Comparison of ENCODE assay signal across 16 mouse cellular contexts in genomic region chr2:173106409-173106808, GRCm38 (mm10). TPM values are rescaled to one million over a fixed set of nuclear protein-coding genes. Genes with fewer than 3 reads are reported as not detected.
"Had no signal": no experiment of that assay in that cellular context is flagged by ENCODE, and none has a peak within 500 bp of the region (broad histone marks: within the 10 kb centered on the region; RNA-seq: fewer than 3 reads in every experiment).

No protein-coding gene starts in this region.

- H3K9me3 ChIP-seq: liver, embryonic 13.5 days; midbrain, embryonic 12.5 days; neural tube, embryonic 13.5 days had no signal

- H3K36me3 ChIP-seq: liver, embryonic 13.5 days; midbrain, embryonic 12.5 days; neural tube, embryonic 13.5 days had no signal

- H3K4me1 ChIP-seq: midbrain, embryonic 12.5 days; neural tube, embryonic 13.5 days had no signal

- DNase-seq: layer of hippocampus, postnatal 36 days; liver, embryonic 13.5 days; lung, adult 2 months; lung, postnatal 14 days; lung, postnatal 4 days; thymus, adult 2 months; thymus, postnatal 14 days; thymus, postnatal 4 days had no signal

- H3K4me2 ChIP-seq: liver, embryonic 13.5 days; midbrain, embryonic 12.5 days; neural tube, embryonic 13.5 days had no signal

- H3K27ac ChIP-seq: left cerebral cortex, adult 2 months; liver, embryonic 13.5 days; midbrain, embryonic 12.5 days; neural tube, embryonic 13.5 days had no signal

- ATAC-seq: midbrain, embryonic 16.5 days had no signal

- H3K4me3 ChIP-seq: left cerebral cortex, adult 2 months; liver, embryonic 13.5 days; midbrain, embryonic 12.5 days; myocyte; neural tube, embryonic 13.5 days had no signal

- H3K9ac ChIP-seq: liver, embryonic 13.5 days; midbrain, embryonic 12.5 days; neural tube, embryonic 13.5 days had no signal

RNA-seq across cellular contexts. Expression of gene Ctcfl, which starts 12.9 kb away (rescaled TPM):
- polyA plus RNA-seq: limb, embryonic 14.5 days; lung, adult 2 months; midbrain, embryonic 12.5 days; myocyte; spleen, adult 2 months had no signal

RNA-seq across cellular contexts. Expression of gene Pck1, which starts 46.4 kb away (rescaled TPM):
- polyA plus RNA-seq: lung, embryonic 16.5 days; midbrain, embryonic 12.5 days; midbrain, embryonic 16.5 days; myocyte; neural tube, embryonic 13.5 days had no signal
